Mouse (Mus musculus) frontal cortex, postnatal 10 days (tissue): ENCODE measurements around the gene Plch2.

Experiments used
- DNase-seq, 2 experiments: peaks; one replicate each; pipeline ENCODE4 v3.0.0; 2022; ENCODE audit warnings: low spot score in 2 of 2, mixed read lengths in 1 of 2

The Plch2 gene

DNA sequence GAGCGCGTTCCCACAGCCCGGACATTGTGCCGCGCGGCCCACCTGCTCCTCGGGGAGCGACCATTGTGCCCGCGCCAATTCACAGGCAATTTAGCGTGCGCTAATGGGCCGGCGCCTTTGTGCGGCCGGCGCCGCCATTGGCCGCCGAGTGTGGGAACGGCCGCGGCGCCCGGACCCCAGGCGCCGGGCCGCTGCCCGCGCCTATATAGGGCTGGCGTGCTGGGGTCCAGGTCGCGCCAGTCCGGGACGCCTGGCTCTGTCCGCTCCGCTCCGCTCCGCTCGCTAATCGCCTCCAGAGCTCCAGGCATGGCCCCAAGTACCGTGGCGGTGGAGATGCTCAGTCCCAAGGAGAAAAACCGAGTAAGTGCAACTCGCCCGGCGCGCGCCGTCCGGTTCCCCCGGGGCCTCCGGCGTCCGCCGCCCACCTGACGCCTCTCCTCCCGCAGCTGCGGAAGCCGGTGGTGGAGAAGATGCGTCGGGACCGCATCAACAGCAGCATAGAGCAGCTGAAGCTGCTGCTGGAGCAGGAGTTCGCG is 95.8 kb downstream of the Plch2 start, which contains the start of gene Hes5:
Hes5 (plus strand) TSS at position 234 of the 536 bp plus-strand sequence.
- peak; percentile 68 to 79 for DNase-seq

DNA sequence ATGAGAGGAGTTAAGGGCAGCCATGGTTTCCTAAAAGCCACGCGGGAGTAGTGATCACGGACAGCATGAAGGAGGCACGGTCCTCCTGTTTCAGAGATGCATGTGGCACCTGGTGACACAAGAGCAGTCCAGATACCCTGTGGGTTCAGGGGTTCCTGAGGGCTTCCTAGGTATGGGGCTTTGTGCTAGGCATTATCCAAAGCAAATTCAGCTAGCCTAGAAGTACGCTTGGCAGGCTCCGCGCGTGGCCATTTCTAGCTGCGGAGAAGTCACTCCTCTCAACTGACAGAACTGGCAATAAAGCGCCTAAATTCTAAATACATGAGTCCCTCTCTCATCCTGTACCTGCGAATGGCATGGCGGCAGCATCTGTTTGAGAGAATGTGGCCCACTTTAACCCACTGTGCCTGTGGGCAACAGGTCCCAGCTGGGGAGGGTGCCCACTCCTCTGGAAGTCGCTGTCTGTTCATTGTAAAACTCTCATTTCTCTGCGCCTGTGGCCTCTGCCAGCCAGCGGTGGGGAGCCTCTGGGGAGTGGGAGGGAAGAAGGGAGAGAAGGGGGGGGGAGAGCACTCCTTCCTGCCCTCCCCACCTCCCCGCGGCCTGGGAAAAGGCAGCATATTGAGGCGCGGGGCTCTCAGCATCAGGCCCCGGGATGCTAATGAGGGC is 96.4 kb downstream of the Plch2 start:
- no peak for DNase-seq

DNA sequence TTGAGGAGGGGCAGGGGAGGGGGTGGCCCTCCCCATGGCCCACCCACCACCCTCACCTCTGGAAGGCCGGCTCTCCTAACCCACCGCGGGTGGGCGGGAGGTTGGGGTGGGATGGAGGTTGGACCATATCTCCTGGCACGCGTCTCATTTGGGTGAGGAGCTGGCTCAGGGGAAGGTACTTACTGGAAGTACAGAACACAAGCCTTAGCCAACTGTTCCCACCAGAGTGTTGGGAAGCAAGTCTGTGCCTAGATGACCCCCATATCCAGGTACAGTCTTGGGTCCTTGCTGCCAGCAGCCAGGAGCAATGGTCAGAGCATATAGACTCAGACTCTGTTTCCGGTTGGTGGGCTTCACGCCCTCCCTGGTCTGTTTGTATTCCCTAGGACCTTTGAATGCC is 98.0 kb downstream of the Plch2 start:
- no peak for DNase-seq

DNA sequence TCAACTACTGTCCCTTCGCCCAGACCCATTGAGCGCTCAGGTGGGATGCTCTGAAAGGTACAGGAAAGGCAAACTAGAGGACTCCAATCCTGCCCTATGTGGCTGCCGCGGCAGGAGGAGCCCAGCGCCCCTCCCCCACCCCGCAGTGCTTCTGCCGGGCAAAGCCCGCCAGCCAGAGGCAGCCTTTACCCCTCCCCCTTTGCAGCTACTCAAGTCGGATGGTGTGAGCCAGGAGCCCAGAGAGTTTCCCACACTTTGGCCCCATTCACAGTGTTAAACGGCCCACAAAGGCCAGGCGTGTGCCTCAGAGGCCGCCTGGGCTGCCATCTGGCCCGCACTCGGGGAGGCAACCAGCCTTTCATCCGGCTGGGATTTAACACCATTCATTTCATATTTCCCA is 98.4 kb downstream of the Plch2 start:
- peak; percentile 69 to 70 for DNase-seq

DNA sequence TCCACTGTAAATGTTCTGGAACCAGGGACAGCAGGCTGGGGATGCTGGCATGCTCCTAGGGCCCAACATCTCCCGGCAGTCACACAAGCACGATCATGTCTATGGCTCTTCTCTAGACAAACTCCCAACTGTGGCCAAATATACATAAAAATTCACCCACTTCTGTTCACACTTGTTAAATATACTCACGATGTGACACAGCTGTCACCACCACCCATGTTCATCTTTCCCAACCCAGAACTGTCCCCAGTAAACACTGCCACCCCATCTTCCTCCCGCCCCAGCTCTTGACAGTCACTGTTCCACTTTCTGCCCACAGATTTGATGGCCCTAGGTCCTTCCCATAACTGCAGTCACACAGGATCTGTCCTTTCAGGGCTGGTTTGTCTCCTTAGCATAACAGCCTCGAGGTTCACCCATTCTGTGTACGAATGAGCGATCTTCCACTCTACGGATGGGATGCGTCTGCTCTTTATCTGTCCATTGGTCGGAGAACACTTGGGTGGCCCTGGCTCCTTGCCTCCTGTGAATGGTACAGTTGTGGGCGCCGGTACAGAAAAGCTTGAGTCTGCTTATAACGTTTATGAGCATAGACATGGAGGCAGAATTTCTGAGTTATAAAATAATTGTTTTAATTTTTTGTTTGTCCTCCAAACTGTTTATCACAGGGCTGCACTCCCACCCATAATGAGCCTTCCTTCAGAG is 99.1 kb downstream of the Plch2 start:
- DNase-seq: no peak

DNA sequence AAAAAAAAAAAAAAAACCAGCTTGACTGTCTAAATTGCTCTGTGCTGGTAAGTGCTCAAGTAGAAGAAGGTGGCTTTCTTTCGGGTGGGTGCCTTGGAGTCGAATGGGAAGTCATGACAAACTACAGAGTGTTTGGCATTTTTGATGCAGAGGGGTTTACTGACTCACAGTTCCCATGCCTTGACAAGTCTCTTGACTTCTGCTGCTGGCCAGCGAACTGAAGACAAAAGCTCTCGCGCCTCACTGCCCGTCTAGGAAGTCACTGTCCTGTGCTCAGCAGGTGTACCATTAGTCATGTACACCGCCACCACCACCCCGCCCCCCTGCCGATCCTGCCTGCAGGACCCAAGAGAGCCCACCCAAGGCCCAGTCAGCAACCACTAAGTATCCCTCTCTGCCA is 100.0 kb downstream of the Plch2 start:
- no peak for DNase-seq

- no peak for DNase-seq
These were observed 103.9 kb downstream of the Plch2 start for GRCm38 (mm10) chr4:154952461-154953241.

- DNase-seq: no peak
These were observed 107.0 kb downstream of the Plch2 start for GRCm38 (mm10) chr4:154949589-154949982.

GRCm38 (mm10) chr4:154948940-154949588 is 107.5 kb downstream of the Plch2 start:
- DNase-seq: no peak

DNA sequence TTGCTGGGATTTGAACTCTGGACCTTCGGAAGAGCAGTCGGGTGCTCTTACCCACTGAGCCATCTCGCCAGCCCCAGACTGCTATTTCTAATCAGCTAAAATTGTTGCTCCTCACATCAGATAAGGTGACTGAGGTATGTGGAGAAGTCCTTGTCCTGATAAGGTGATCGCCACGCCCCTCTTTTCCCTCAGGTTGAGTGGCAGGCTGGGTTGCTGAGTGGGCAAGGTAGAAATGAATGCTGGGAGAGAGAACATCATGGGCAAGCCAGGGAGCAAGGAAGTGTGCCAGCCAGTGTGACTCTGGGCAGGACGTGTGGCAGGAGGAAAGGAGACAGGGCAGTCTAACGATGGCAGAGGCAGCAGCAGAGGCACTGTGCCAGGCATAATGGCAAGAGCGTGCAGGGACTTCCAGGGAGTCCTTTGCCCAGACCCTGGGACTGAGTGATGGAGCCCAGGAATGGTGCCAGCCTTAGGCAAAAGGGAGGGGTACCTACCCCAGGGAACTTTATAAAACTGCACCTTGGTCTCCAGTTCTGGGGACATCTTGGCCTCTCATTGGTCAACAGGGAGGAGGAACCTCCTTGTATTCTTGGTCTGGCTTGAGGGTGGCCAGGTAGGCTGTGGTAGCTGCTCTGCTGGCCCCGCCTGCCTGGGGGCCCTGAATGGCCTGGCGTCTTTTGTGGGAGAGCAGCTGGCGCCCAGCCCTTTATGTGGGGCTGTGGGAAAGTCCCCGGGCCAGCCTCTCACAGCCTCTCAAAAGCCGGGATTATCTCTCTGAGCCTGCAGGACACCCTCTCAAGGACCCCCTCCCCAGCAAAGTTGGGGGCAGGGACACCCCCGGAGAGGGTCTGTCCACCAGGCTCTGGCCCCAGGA is 108.3 kb downstream of the Plch2 start:
- DNase-seq: peak; percentile 69 to 75

- DNase-seq: peak in 1 of 2 experiments; percentile 67
These were observed 110.3 kb downstream of the Plch2 start for GRCm38 (mm10) chr4:154946319-154946718.

DNA sequence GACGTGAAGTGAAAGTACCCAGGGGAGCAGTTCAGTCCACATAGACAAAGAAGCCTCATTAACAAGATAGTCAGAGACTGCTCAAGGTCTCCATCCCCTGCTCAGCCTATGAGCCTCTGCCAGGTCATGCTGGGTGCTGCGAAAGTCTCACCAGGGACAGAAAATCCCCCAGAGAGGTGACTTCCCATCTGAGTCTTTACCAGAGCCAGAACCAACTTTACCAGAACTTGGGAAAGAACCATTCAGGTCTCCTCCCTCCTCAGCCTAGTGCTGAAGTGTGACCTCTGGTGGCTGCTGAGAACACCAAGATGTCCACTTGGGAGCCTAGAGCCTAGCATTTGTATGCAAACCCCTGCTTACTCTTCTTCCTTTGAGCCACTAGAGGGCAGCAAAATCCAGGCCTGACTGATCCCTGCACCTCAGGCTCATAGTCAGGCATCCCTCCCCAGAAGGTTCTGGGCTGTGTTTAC is 112.4 kb downstream of the Plch2 start:
- peak; percentile 68 to 73 for DNase-seq

DNA sequence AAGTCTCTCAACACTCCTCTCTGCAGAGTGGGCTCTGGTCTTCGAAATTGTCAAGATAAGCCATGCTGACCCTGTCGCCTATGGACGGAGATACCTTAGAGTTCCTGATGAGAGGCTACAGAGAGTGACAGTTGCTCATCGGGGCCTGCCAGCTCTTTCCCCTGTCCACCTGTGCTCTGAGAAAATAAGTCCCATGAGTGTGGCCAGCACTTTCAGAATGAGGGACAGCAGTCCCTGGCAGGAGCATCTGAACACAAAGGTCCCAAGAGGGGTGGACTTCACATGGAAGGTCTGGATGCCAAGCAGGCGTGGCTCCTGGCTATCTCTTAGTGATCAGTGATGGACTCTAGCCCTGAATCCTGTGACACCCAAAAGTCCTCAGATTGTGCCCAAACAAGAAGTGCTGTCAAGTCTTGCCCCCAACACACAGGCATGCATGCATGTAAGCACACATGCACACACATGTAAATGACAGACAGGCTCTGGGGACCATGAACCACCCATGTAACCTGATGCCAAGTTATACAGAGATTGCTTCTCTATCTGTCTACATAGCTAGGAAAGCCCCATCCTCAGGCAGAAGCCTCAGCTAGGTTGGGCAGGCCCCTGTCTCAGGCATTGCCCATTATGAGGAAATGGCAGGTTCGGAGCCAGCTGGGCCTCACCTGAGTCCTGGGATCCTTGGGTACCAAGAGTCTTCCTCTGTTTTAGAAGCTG is 113.1 kb downstream of the Plch2 start:
- no peak for DNase-seq

DNA sequence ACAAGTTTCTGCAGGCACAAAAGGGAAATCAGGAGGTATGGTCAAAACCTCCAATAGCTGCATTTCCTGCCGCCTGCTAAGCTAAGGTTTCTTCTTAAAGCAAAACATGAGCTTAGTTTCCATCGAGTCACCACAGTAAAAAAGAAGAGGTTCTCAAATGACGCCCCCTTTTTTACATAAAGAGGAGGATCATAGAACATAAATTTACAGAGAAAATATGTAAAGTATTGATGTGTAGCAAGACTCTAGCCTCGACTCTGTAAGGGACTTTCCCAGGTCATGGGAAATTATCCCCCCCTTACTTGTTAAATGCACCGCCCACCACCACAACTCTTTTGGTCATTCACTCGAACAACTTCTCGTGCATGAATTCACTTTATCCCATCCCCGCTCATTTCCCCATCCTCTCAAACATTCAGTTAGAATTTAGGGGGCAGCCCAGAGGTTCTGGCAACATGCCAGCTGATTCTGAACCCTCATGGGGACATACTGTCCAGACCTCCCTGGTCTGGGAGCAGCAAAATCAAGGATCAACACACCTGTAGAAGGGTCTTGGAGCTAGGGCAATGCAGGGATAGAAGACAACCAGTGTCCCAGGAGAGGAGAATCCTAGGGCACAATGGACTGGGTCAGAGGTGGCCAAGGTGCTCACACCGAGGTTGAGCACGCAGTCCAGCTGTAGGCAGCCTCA is 113.8 kb downstream of the Plch2 start:
- no peak for DNase-seq

- no peak for DNase-seq
These were observed 114.8 kb downstream of the Plch2 start for GRCm38 (mm10) chr4:154941831-154942230.

- no peak for DNase-seq
These were observed 116.4 kb downstream of the Plch2 start for GRCm38 (mm10) chr4:154940156-154940555.

DNA sequence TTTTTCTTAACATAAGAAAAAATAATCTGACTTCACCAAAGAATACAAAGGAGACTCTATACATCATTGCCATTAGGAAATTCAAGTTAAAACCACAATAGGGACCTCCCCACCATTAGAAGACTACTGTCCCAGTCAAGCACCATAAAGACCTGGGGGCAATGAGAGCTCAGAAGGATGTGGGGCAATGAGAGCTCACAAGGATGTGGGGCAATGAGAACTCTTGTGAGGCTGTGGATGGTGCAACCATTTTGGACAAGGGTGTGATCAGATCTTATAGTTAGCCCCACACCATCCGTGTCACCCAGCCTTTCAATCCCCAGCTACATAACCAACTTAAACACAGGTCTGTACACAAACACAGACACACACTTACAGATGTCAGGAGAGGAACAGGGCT is 118.8 kb downstream of the Plch2 start:
- no peak for DNase-seq

DNA sequence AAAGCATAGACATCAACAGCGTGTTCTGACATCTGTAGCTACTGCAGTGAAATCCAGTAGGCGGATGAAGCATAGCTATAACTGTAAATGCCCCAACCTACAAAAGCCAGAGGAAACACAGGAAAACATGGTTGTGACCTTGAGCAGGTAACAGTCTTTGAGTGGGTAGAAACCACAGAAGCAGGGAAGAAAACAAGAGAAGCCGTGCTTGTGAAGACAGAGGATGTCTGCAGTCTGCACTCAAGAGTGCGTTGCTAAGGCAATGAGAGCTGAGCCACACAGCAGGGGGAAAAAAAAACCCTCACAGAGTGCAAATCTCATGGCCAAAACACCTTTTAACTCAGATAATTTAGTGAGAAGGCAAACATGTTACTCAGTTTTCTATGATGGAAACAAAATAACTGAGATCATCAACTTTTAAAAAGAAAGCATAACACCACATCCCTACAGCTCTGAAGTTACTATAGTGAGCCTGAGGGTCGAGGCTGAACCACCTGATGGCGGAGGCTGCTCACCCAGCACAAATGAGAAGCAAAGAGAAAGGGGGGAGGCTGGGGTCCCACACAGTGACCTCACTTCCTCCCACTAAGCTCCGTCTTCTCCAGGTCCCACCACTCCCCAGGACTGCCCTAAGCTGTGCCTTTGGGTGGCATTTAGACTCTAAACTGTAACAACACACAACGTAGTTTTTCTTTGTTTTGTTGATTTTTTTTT is 119.9 kb downstream of the Plch2 start:
- DNase-seq: no peak

- no peak for DNase-seq
These were observed 120.8 kb downstream of the Plch2 start for GRCm38 (mm10) chr4:154935788-154936187.
